Mouse (Mus musculus): Measurements from ENCODE around the gene March5. TPM values are rescaled to one million over a fixed set of nuclear protein-coding genes. Genes with fewer than 3 reads are reported as not detected.
A peak's percentile ranks its signal among the peaks of the same experiment; 100 is the strongest.

The March5 gene
- polyA plus RNA-seq, 1 experiment from 2014 or later: 162 TPM

- no peak overlapping the region for H3K4me2 ChIP-seq
- peaks cover 18% of the 10 kb centered on the region for H3K36me3 ChIP-seq (replicated peaks)
- no peak overlapping the region for H3K9ac ChIP-seq
- H3K4me3 ChIP-seq (replicated peaks): no peak overlapping the region
- H3K9me3 ChIP-seq (replicated peaks): no peaks in the 10 kb centered on the region
- no peak overlapping the region for H3K27ac ChIP-seq (replicated peaks)
- peak; percentile 52 for ATAC-seq (ENCODE audit: insufficient read depth)
- 26% methylated on average over 10 of the region's 10 CpGs for WGBS (ENCODE audit: insufficient replicate concordance)
- no peaks in the 10 kb centered on the region for H3K27me3 ChIP-seq
- H3K4me1 ChIP-seq (replicated peaks): peaks cover 20% of the 10 kb centered on the region
Observed at GRCm38 (mm10) chr19:37265333-37266103, 58.2 kb downstream of the March5 start.

- 87% methylated on average over 16 of the region's 16 CpGs for WGBS (ENCODE audit: insufficient replicate concordance)
- Histone ChIP-seq H3K9me3 (replicated peaks) (no peaks in the 10 kb centered on the region), H3K4me2 (no peak overlapping the region), H3K4me1 (replicated peaks) (peaks cover 12% of the 10 kb centered on the region), H3K27me3 (no peaks in the 10 kb centered on the region), H3K27ac (replicated peaks) (no peak overlapping the region), H3K36me3 (replicated peaks) (peaks cover 18% of the 10 kb centered on the region), H3K9ac (no peak overlapping the region), H3K4me3 (replicated peaks) (no peak overlapping the region)
- ATAC-seq (ENCODE audit: insufficient read depth): no peak
Observed at GRCm38 (mm10) chr19:37269106-37269505, 61.8 kb downstream of the March5 start.

Other genes with a start within 250 kb of the March5 start
- gene Cpeb3, start 1.1 kb downstream of the March5 start, polyA plus RNA-seq (2015; fragmentation: Nextera tagmentation; extraction: Ambion mirVana): 3.3 and 4.8 TPM in 2 replicates
- gene Ide, start 130.3 kb downstream of the March5 start, polyA plus RNA-seq (2015; fragmentation: Nextera tagmentation; extraction: Ambion mirVana): 23.3 and 25.8 TPM in 2 replicates
- gene Kif11, start 168.9 kb downstream of the March5 start, polyA plus RNA-seq (2015; fragmentation: Nextera tagmentation; extraction: Ambion mirVana): 53.0 and 53.3 TPM in 2 replicates
- 28.5 and 30.3 TPM in 2 replicates for gene Hhex, start 227.3 kb downstream of the March5 start, polyA plus RNA-seq (2015; fragmentation: Nextera tagmentation; extraction: Ambion mirVana)